Mouse (Mus musculus): ENCODE measurements around the gene 2010111I01Rik.

- TF ChIP-seq HCFC1 (IDR thresholded peaks at IDR 0.05; ENCODE audit: borderline replicate concordance, insufficient read depth, low read length) (no peak), MAFK (IDR thresholded peaks at IDR 0.05; ENCODE audit: insufficient read depth, low read depth, low read length) (no peak), ZC3H11A (IDR thresholded peaks at IDR 0.05; ENCODE audit: borderline replicate concordance, low read depth, low read length) (no peak), ZNF384 (IDR thresholded peaks at IDR 0.05; ENCODE audit: low read depth, low read length) (no peak)
Observed at GRCm38 (mm10) chr13:63082555-63083136, 118.0 kb downstream of the 2010111I01Rik start.
